Mouse (Mus musculus) left cerebral cortex, postnatal 10 days (tissue): ENCODE results near the gene Itgb1. TPM values are rescaled to one million over a fixed set of nuclear protein-coding genes. Genes with fewer than 3 reads are reported as not detected.
A peak's percentile ranks its signal among the peaks of the same experiment; 100 is the strongest.

Experiments
- DNase-seq, 2 experiments: peaks; one replicate each; pipeline ENCODE4 v3.0.0; 2021 to 2022; ENCODE audit warnings: low spot score in 2 of 2, mixed read lengths in 1 of 2; ENCODE audit errors: extremely low spot score in 1 of 2
- intact Hi-C: fragments of 180-260 bp; cut with DNase I; formaldehyde crosslinking; loops from one replicate; pipeline ENCODE4 v1.15.1; 2025
- total RNA-seq, 2 experiments: library from RNA; stranded (reverse); gene quantifications; 2 replicates each; pipeline ENCODE4 v1.2.3; 2021

Gene Itgb1
- 10 to 100 TPM; 78.7 to 79.5 TPM for total RNA-seq

DNA sequence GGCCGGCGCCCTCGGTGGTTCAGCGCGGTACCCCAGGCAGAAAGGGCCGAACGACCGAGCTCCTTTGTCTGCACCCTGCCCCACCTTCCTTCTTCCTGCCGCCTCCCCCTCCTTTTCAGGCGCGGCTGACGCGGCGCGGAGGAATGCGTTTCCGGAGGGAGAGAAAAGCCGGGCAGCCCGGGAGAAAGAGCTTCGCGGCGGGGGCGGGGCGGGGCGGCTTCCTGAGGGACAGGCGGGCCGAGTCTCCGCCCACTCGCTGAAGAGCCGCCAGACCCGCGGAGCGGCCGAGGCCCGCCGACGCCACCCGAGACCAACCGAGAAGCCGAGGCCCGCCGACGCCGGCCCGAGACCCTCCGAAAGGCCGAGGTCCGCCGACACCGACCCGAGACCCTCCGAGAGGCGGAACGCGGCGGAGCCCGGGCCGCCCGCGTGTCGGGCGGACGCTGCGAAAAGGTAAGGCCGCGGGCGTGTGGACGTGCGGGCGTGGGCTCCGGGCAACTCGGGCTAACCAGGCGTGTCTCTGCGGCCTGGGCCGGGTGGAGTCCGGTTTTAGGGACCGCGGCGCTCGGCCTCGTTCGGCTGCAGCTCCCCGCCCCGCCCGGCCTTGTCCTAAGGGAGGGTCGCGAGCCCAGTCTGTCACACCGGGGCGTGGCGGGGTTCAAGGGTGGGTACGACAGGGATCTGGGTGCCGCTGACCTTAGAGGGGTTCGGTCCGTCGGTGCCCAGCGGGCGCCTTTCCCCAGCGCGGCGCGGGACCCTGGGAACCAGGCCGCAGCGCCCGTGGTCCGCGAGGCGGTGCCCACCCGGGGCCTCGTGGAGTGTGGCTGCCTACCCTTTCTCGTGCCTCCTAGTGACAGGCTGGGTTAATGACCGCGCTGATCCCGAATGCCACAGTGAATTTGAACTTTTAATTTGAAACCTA lies at the start of gene Itgb1:
TSS of gene Itgb1 (plus strand) at position 148 of the 922 bp plus-strand sequence.
- intact Hi-C loops, result loop anchor here (5.0 kb wide), 1 partner anchor 33 kb away; no protein-coding TSS in a partner anchor
- DNase-seq, result peak; percentile 91 to 98

DNA sequence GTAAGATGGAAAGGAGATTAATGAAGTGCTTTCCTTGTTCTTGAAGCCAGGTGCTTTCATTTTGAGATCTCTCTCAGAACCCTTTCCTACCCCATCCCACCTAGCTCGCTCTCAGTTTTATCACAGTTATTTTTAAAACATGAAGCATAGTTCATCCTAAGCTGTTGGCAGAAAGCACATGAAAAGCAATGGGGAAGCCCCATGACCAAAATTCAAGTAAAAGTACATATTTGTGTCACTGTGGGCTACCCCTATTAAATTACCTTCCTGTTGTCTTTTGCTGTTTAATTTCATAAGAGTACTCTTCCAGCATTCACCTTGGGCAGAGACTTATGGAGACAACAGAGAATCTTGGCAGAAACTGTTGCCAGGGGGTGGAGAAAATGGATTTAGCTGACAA lies 42.4 kb upstream of the Itgb1 start:
- no peak for DNase-seq
- intact Hi-C loops, result no loop called here

DNA sequence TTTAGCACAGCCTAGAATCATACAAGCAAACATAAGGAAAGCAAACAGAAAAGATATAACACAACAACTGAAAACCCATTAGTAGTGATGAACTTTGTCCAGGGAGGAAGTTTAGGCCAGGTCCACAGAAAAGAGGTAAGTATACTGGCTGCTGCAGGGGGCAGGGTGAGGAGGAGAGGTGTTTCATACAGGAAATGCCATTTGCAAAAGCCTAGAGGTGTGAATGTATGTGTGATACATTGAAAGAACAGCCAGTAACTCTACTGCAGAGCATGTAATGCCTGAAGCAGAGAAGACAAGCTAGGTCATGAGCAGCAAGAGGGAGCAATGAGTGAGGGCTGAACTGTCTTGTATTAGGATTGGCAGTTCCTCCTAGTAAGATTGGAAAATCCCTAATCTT lies 40.0 kb upstream of the Itgb1 start:
- intact Hi-C loops, result no loop called here

DNA sequence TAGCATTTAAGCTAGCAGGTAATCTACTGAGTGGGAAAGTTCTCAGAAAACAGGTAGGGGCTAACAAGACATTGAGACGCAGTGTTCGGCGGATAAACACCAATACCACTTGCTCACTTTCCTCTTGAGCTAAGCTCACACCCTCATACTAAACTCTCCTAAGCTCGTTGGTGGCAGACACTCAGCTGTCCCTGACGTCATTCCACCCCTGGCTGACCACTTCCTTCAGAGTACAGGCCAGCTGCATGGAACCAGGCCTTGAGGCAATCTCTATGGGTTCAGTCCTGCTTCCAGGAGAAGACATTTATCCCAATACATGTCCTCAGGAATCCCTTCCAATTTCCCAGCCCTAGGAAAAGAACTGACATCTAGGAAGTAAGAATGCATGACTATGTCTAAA lies 39.0 kb upstream of the Itgb1 start:
- intact Hi-C loops, result no loop called here
- DNase-seq, result no peak

More for the DNA sequence above, 40.0 kb upstream of the Itgb1 start:
- DNase-seq, result no peak

DNA sequence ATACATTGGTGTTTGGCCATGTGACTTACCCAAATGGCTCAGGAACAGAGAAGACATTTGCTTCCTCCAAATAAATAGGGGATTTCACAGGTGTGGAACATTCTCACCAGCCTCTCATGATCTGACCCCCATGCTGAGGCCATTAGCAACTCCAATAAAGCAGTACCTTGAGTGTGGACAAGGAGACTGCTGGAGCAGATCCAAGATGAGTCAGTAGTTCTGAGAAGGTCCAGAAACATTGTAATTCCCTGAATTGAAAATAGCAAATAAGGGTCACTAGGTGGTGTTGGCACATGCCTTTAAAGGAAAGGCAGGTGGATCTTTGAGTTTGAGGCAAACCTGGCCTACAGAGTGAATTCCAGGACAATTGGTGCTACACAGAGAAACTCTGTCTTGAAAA lies 37.4 kb upstream of the Itgb1 start:
- no peak for DNase-seq
- intact Hi-C loops, result no loop called here

DNA sequence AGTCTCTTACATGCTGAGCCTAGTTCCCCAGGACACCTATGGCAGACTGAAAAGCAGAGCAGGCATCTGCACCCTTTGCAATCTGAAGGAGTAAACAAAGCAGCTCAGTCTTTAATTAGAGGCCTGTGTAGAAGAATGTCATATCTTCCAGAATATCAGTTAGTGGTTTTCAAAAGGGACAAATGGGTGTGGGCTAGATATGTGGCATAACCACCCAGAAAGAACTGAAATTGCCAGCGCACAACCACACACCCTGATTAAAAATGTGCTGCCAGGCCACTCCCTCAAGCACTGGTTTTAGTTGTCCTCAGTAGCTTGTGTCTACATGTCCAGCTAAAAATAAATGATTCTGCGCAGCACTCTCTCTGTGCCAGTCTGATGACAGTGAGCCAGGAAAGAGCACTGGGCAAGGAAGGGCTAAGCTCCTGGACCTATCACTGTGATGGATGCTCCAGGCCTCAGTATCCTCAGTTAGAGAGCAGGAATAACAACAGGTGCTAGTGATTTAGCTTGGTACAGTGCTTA lies 35.1 kb upstream of the Itgb1 start:
- intact Hi-C loops, result loop anchor here (5.0 kb wide), 3 partner anchors 37 to 77 kb away; partner anchors contain the start of gene Itgb1

DNA sequence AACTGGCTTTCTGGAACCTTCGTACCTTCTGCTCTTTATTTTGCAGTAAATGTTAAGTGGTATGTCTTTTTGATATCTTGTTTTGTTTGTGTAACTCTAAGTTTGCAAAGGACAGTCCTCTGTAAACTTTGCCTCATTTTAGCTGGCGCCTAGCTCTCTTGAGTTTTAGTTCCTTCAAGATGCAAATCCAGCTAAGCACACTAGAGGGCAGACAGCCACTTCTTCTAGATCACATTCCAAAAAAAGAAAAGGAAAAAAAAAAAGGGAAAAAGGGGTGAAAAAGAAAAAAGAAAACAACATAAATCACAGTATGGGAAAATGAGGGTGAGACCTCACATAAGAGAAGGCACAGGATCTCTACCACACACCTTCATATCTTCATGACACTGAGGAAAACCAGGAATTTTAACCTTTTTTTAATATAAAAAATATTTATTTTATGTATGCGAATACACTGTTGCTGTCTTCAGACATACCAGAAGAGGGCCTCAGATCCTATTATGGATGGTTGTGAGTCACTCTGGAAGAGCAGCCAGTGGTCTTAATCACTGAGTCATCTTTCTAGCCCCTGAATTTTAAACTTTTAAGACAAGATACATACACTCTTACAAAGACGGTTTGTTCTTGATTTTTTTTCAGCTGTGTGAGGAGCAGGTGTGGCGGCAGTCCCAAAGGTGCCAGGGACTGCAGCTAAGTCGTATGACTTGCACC lies 32.9 kb upstream of the Itgb1 start:
- peak; percentile 49 to 56 for DNase-seq
- intact Hi-C loops, result loop anchor here (5.0 kb wide), 3 partner anchors 35 to 75 kb away; partner anchors contain the start of gene Itgb1

More for the DNA sequence above, 35.1 kb upstream of the Itgb1 start:
- no peak for DNase-seq

DNA sequence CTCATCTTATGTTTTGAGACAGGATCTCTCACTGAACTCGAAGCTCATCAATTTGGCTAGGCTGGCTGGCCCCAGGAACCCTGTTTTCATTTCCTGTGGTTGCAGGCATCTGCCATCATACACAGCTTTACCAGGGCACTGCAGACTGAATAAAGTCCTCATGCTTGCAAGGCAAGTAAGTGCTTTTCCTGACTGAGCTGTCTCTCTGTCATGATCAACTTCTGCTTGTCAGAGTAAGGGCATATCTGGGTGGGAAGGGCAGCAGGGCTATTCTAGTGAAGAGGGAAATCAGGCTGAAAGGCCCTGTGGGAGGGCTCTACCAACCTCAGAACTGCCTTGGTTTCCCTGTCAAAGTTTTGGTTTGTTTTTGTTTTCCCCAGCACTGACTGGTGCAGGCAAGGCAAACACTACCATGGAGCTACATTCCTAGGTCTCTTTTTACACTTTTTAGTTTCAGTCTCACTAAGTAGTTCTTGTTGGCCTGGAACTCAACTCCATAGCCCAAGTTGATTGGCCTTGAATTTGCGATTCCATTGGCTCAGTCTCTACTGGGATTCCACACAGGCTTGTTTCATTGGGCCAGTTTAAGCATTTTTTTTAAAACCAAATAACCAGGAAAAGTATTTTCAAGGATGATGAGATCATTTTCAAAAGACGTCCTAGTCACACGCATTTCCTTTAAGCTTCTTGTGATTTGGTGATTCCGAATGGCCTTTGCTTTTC lies 31.7 kb upstream of the Itgb1 start:
- intact Hi-C loops, result loop anchor here (5.0 kb wide), 3 partner anchors 33 to 73 kb away; partner anchors contain the start of gene Itgb1
- no peak for DNase-seq

DNA sequence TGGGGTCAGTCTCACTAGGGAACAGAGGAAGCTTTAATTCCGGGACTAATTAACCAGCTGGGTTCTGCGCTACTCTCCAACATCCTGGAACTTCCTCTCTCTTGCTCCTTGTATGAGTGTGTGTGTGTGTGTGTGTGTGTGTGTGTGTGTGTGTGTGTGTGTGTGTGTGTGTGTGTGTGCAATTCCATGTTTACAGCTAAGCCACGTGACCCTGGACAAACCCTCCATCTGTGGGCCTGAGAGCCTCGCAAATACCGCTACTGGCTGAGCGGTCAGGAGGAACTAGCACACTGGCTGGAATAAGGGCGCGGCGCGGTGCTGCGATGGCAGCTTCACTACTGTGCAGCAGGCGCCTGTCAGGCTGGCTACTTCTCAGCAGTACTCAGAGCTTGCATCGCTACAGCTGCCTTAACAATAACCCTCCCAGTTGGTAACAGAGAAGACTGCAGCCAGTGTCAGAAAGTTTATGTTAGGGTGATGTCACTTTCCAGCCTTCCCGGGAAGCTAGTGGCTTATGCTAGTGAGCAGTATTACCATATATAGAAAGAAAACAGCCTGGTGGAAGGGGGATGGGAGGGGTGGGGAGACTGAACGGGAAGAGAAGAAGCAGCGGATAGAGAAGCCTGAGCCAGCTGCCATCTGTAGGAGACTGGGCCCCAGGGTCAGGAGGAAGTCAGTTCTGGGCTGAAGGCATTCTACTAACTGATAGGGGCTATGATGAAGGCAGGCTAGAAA lies 30.9 kb upstream of the Itgb1 start:
- intact Hi-C loops, result loop anchor here (5.0 kb wide), 3 partner anchors 33 to 73 kb away; partner anchors contain the start of gene Itgb1
- DNase-seq, result peak; percentile 39 to 88

DNA sequence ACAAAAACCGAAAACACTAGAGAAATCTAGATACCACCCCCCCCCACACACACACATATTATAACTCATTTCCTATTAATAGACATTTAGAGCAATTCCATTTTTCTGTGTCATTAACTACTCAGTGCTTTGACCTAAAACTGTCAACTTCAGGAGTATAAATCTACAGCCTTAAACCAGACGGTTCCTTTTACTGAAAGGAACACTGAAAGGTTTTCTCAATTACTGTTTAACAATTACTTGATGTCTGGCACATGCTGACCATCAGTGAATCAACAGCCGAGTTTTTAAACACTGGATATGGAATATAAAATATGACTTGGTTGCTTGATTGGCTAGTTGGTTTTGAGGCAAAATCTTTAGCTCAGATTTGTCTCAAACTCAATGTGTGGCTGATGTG lies 23.3 kb upstream of the Itgb1 start:
- DNase-seq, result no peak
- intact Hi-C loops, result no loop called here

DNA sequence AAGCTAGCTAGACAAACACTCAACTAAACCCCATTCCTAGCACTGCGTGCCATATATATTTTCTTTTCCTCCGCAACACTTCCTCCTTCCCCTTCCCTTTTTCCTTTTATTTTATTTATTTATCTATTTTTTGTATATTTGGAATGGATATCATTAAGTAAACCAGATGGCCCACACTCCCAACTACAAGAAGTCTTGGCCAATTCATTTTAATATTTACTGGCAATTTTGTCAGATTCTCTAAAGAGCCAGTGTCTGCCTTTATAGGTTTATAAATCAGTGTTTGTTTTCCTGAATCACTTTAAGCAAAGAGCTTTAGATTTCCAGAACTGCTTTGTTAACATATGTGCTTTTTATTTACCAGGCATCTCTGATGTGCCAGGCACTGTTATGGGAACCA lies 22.8 kb upstream of the Itgb1 start:
- intact Hi-C loops, result no loop called here
- no peak for DNase-seq

DNA sequence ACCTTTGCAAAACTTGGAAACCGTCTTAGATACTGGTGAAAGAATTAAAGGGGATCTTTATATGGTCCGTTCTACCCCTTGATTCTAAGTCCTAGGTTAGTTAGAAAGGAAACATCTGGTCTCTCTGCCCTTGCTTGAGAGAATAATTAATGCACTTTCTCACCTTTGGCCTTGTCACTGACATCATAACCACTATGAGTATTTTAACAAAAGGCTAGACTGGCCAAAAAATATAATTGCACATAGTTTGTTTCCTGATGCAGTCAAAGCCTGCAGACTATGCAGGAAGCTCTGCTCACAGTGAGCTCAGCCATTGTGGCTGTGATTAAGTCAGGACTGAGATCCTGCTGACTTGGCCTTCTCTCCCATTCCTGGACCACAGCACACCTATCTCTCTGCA lies 22.3 kb upstream of the Itgb1 start:
- DNase-seq, result no peak
- intact Hi-C loops, result no loop called here

DNA sequence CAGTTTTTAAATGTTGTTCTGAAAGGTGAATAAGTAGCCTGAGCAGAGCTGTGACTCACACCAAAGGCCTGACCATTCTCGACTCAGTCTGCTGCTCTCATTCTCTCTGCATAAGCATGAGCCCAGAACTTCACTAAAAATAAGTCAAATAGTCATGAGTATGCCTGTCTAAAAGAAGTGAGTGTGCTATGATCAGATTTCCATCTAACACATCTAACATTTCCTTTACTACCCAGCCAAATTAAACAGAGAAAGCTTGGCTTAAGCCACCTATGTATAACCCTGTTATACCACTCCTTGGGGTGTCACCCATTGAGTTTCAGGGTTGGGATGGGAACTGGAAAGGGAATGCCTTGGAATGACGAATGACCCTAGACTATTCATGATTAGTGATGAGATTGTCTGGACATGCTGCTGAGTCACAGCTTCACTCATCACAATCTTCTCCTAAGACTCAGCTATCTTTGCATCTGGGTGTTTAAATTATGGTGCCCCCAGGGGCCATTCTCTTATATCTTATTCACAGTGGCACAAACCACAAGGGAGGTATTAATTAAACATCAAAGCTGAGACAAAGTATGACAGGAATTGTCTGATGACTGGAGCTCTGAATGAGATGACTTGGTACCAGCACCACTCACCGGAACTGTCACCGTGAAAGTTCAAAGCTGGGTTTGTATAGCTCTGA lies 18.7 kb upstream of the Itgb1 start:
- intact Hi-C loops, result no loop called here
- no peak for DNase-seq

DNA sequence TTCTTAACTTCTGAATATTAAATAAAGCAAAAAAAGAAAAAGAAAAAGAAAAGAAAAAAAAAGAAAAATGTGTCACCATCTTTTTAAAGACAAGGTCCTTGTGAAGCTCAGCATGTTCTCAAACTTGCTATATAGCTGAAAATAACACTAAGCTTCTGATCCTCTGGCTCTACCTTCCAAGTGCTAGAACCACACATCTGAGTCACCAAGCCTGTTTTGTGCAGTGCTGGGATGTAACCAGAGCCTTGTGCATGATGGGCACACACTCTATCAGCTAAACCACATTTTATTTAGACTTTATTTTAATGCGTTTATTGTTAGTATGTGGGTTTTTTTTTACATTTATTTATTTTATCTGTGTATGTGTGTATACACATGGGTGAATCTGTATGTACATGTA lies 13.6 kb upstream of the Itgb1 start:
- DNase-seq, result no peak
- intact Hi-C loops, result no loop called here

DNA sequence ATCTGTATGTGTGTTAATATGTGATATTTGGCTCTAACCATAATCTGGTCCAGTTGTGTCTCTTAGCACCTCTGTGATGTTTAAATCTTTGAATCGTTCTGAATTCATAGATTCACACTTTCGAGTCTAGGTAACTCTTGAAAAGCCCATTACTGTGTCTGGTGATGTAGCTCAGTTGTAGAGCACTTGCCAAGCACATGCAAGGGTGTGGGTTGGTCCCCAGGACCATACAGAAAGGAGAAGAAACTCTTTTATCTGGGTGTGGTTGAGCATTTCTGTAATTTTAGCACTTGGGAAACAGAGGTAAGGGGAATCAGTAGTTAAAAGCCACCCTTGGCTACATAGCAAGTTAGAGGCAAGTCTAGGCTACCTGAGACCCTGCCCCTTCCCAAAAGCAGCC lies 13.0 kb upstream of the Itgb1 start:
- DNase-seq, result no peak
- intact Hi-C loops, result no loop called here

DNA sequence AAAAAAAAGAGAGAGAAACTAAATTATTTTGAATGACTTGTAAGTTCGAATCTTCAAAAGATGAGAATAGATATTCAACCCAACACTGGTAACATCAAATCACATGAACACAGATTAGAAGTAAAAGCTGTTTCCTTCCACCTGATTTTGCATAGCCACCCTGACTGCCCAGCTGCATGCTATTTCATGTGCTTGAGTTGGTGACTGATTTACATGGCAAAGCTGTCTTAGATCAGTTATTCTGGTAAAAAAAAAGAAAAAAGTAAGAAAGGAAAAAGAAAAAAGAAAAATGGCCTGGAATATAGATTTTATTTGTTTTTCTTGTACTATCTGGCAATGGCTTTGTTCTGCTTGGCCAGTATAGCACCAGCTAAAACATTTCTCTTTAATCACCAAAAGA lies 12.5 kb upstream of the Itgb1 start:
- intact Hi-C loops, result no loop called here
- no peak for DNase-seq

DNA sequence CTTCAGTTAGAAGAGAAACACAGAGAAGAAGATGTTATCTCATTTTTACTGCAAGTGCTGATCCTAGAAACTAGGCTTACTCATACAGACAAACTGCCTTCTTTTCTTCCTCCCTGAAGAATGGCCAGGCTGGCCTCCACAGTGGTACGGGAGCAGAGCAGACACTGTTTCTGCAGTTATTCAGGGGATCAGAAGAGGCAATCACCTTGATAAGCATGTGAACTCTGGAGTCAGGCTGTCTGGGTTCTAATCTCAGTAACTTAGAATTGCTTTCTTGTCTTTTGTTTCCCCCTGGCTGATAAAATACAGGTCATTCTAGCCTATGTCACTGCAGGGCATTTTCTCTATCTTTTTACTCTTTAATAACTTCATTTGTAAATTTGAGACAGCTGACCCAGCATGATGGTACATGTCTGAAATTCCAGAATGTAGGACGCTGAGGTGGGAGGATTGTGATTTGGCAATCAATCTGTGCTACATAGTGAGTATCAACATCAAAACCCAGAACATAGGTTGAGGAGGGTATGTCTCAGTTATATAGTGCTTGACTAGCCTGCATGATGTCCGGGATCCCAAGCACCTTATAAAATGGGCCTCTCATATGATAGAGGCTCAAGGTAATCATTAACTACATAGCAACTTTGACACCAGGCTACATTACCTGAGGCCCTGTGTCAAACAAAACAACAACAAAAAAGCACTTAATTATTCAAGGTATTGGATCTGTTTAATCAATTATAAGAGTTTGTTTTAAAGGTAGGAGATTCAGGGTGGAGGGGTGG lies 9.4 kb upstream of the Itgb1 start:
- no peak for DNase-seq
- intact Hi-C loops, result no loop called here
